Mouse (Mus musculus) testis, postnatal 10 days (tissue): ENCODE results near the gene Sema4c.

Experiments used
- DNase-seq: peaks from one replicate; pipeline ENCODE4 v3.0.0; 2021; ENCODE audit warnings: low spot score

The Sema4c gene

GRCm38 (mm10) chr1:36558031-36558993, at the start of gene Sema4c:
Sema4c (minus strand) TSS chr1:36558349.
- peak; percentile 83 for DNase-seq

- no peak for DNase-seq
These were observed 48.8 kb upstream of the Sema4c start for GRCm38 (mm10) chr1:36606951-36607350.

- no peak for DNase-seq
These were observed 46.4 kb upstream of the Sema4c start for GRCm38 (mm10) chr1:36604254-36605156.

GRCm38 (mm10) chr1:36603361-36603760, 45.2 kb upstream of the Sema4c start:
- peak; percentile 74 for DNase-seq

- DNase-seq: no peak
These were observed 44.1 kb upstream of the Sema4c start for GRCm38 (mm10) chr1:36602271-36602670.

- DNase-seq: no peak
These were observed 40.3 kb upstream of the Sema4c start for GRCm38 (mm10) chr1:36598411-36598810.

- DNase-seq: no peak
These were observed 38.0 kb upstream of the Sema4c start for GRCm38 (mm10) chr1:36596114-36596513.

- no peak for DNase-seq
These were observed 37.2 kb upstream of the Sema4c start for GRCm38 (mm10) chr1:36595167-36595931.

GRCm38 (mm10) chr1:36593099-36593498, 35.0 kb upstream of the Sema4c start:
- DNase-seq: no peak

GRCm38 (mm10) chr1:36591408-36591807, 33.3 kb upstream of the Sema4c start:
- no peak for DNase-seq

- DNase-seq: no peak
These were observed 32.5 kb upstream of the Sema4c start for GRCm38 (mm10) chr1:36590664-36591063.

- peak; percentile 78 for DNase-seq
These were observed 31.3 kb upstream of the Sema4c start for GRCm38 (mm10) chr1:36589486-36589885.

GRCm38 (mm10) chr1:36588476-36589450, 30.6 kb upstream of the Sema4c start:
- DNase-seq: peak; percentile 65

- no peak for DNase-seq
These were observed 29.7 kb upstream of the Sema4c start for GRCm38 (mm10) chr1:36587860-36588259.

- no peak for DNase-seq
These were observed 28.1 kb upstream of the Sema4c start for GRCm38 (mm10) chr1:36586288-36586687.

GRCm38 (mm10) chr1:36583408-36584116, 25.4 kb upstream of the Sema4c start:
- DNase-seq: no peak

- DNase-seq: no peak
These were observed 24.1 kb upstream of the Sema4c start for GRCm38 (mm10) chr1:36582211-36582610.

GRCm38 (mm10) chr1:36581260-36581659, 23.1 kb upstream of the Sema4c start:
- DNase-seq: no peak

- DNase-seq: peak; percentile 78
These were observed 22.4 kb upstream of the Sema4c start for GRCm38 (mm10) chr1:36580384-36581207.
